Mouse (Mus musculus) right cerebral cortex, adult 18-20 months (tissue): Measurements from ENCODE around the gene Kcnk3.
A peak's percentile ranks its signal among the peaks of the same experiment; 100 is the strongest.

ENCODE experiments used
- DNase-seq: peaks from one replicate; pipeline ENCODE4 v3.0.0; 2022; ENCODE audit warnings: mixed read lengths

The Kcnk3 gene

DNA sequence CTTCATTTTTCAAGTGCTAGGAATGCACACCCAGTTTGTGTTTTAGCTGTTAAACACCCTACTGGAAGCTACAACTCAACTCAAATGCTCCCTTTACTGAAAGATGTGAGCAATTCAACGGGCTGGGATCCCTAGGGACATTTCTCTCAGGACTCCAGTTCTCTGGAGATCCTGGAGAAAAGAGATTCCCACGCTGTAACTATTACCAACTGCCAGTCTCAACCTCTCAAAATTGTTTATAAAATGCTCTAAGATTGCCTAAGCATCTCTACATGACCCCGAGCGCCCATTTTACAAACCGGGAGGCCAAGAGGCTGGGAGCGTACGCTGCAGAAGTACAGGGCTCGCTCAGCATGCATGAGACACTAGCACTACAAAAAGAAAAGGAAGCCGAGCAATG is 59.4 kb downstream of the Kcnk3 start:
- no peak for DNase-seq

DNA sequence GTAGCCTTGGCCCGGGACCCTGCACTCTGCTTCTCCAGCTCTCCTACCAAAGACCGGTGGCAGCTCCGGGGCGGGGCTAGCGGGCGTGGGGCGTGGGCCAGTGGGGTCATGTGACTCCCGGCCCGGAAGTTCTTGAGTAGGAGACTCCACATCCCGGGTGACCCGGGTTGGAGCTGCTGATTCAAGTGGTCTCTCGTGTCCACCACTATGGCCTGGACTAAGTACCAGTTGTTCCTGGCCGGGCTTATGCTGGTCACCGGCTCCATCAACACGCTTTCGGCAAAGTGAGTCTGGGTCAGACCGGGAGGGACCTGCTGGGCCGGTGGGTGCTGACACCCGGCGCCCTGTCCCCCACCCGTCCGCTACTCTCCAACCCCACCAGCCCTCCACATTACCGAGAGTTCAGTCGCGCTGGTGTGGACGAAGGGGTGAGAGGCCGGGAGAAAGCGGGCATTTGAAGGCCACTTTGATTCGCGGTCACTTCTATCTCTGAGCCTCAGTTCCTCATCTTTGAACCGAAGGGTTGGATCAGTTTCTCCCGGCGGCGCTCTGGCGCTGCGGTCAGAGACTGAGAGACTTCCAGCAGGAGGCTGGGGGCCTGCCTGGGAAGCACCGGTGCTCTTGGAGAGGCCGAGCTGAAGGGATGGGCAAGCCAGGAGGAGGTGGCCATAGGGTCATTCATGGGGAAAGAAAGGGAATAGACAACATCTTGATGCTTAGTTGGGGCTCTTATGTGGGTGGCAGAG is 60.0 kb downstream of the Kcnk3 start, which contains the start of gene Slc35f6:
Gene Slc35f6, plus strand, starts transcription at position 119 of the 746 bp plus-strand sequence.
- peak; percentile 95 for DNase-seq

DNA sequence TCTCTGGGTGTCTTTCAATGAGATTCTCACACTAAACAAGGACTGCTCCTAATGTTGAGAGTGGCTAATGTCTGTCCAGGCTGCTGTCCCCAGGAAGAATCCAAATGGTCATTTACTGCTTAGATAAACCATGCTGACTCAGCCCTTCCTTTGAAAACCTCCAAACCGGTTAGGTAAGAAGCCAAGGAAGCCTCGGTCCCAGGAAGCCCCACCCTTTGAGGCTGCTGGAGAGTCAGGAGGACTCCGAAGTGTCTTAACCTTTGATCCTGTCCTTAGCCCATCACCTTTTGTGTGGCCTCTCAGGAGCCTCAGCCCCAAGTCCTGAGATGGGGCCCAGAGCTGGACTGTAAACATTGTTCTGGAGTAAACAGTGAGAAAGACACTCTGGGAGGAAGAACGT is 61.6 kb downstream of the Kcnk3 start:
- DNase-seq: no peak

DNA sequence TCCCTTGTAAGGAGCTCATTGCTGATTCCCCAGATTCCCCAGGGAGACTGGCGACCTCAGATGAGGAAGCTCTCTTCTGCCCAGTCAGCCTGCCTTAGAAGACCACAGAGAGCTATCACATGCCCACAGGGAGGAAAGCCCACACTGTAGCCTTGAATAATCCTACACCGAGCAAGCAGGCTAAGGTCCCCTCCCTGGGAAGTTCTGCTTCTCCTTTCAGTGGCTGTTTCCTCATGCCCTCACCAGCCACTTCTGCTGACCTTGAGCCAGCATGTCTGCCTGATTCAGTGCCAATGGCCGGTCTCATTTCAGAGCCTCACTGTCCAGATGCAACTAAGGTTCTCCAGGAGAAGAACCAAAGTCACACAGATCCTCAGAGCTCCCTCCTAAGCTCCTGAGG is 62.8 kb downstream of the Kcnk3 start:
- no peak for DNase-seq

DNA sequence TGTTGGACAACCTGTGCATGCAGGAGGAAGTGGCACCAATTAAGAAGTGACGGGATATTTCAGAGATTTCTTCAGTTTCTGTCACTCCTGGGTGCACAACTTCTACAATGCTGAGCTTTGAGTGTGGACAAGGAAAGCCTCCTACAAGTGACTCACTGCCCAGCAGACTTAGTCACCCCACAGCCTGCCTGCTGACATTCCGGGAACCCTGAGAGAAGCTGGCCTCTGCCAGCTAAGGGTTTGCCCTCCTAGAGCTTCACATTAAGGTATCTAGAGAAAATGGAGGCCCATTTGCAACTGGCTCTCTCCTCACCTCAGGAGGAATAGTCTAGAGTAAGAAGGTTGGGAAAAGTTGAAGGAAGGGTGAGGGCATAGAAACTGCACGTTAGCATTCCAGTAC is 63.6 kb downstream of the Kcnk3 start:
- DNase-seq: no peak

DNA sequence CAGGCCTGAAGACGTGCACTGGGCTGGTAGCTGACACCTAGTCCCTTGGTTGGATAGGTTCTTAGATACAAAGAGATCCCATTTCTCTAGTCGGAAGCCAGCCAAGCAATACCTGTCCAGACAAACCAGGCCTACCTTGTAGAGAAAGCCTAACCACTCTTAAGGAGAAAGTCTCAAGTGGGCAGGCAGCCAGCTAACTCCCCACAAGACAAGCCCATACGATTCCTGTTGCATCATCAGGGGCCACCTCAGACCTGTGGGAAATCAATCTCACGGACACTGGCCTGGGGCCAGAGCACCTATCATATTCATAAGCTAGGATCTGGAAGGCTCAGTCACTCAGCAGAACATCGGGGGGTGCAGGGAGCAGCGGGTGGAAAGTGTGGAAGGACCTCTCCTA is 65.3 kb downstream of the Kcnk3 start:
- DNase-seq: no peak

DNA sequence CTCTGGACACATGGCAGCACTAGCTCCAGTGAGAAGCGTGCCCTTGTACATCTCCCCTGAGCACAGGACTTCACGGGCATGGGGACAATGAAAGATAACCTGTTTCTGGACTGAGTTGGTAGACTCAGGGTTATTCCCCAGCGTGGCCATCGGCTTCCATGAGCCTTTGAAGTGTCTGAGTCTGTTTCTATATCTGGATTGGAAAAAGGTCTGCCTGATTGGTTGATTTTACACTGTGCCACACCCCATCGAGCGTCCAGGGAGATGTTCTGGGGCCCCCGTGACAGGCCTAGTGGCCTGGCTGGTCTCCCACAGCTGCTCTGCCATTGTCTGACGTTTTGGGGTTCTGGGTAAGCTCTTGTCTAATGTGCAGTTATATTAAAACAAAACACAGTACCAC is 67.1 kb downstream of the Kcnk3 start:
- DNase-seq: no peak

DNA sequence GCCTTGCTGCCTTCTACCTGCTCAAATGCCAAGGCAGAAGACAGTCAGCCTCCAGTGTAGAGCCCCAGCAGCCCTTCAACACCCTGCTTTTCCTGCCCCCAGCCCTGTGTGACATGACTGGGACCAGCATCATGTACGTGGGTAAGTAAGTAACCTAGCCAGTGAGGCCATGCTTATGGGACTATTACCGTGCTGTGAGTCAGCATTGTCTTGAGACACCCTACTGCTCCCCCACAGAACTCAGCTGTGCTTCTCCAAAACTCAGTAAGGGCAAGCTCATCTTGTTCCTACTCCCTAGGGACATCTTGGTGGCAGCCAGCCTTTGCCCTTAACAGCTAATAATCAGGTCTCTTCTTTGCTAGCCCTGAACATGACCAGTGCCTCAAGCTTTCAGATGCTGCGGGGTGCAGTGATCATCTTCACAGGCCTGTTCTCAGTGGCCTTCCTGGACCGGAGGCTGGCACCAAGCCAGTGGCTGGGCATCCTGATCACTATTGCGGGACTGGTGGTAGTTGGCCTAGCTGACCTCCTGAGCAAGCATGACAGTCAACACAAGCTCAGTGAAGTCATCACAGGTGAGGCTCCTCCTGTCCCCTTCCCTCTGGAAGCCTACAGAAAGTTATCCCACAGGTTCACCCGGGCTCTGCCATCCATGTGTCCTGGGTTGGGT is 67.7 kb downstream of the Kcnk3 start:
- DNase-seq: no peak

DNA sequence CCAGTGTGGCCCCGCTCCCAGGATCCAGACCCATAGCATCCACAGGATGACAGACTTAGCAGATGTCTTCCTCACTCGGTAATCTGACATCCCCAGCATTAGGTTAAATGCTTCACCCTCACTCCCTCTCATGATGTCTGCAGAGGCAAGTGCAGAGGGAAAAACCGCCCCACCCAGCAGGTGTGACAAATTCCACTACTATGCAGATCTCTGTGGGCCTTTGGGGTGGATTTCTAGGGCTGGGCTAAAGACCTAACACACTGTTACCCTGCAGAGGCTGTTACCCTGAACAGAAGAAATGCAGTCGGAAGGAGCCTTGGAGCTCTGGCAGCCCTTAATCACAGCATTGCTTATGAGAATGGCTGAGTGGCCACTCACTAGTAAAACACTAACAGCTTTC is 71.1 kb downstream of the Kcnk3 start:
- no peak for DNase-seq

DNA sequence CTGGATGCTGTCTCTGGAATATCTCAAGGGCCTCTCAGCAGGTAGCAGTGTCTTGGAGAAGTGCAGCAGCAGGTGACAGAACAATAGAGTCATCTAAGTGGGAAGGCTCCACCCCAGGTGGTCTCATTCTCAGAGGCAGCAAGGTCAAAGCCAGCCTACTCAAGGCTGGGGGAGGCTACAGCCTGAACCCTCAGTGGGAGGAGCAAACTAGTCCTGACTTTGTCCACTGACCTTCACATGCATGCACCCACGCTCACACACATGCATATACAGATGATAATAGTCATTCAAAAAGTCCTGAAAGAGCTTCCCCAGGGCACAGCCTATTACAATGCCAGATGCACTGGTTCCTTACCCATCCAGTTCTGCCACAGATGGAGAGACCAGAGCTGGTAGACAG is 72.3 kb downstream of the Kcnk3 start:
- DNase-seq: no peak

DNA sequence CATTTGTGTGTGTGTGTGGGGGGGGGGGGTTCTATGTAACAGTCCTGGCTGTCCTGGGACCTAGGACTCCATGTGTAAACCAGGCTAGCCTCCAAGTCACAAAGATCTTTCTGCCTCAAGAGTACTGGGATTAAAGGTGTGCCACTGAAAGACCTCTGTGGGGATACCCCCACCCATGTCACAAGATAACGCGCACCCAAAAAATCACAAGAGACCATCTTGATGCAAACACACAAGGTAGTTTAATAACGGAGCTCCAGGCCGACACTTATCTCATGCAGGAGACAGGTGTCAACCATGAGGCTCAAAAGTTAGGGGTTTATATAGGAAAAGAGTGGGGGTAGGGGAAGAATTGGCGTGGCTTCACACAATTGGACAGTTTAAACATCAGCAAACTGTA is 72.8 kb downstream of the Kcnk3 start:
- no peak for DNase-seq

DNA sequence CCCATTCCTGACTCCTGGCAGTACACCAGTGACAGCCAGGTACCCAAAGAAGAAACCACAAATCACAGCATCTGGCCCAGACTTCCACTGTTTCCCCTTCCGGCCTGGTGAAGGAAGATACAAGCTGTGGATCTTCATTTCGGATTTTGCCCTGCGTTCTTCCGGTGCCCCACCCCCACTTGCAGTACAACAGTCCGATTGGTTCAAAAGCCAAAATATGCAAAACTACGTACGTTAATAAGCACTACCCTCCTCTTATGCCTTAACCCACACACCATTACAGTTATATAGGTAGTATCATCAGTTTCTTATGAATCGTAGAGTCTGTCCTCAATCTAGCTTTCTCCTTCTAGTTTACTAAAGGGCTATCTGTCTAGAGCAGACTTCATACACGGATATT is 77.4 kb downstream of the Kcnk3 start:
- no peak for DNase-seq

DNA sequence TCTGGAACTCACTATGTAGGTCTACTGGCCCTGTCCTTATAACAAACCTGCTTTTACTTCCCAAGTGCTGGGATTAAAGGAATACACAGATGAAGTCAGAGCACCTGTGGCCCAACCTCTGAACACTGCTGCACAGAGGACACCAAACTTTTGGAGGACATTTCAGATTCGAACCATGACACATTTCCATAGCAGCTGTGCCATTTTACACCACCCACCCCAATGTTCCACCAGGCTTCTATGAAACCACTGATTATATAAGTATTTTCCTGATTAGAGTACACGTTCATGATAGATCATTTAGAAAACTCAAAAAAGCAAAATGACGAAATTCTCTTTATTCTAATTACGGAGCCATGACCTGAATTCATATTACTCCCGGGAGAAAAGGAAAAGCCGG is 78.0 kb downstream of the Kcnk3 start:
- peak; percentile 66 for DNase-seq

DNA sequence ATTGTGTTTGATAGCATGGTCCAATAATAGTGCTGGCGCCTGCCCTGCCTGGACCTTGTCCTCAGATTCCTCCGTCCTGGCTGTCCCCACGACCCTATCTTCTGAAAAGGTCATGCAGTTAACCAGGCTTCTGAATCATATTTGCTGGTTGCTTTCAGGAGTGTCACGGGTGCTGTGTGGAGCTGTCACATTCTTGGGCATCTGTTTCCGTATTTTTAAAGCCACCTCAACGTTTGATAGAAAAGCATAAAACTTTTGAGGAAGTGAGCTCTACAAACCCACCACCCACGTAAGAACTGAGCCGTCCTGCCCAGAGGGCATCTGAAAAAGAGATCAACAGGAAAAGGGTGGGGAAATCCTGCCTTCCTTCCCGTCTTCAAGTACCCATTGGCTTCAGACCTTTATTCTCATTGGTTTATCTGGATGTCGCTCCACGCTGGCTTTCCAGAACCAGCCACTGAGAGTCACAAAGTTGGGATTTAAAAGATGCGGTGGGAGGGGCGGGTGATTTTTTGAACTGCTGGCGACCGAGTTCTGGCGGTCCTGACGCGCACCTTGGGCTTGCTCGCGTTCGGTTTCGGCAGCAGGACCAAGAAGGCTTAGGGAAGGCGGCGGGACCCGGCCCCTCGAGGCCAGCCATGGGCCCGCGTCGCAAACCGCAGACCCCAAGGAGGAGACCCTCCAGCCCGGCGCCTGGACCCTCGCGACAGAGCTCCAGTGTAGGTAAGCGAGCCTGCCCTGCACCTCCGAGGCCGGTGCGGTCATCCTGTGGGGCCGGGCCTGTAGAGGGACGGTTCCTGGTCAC is 78.6 kb downstream of the Kcnk3 start, which contains the start of gene Cenpa:
Gene Cenpa, plus strand, starts transcription at position 387 of the 805 bp plus-strand sequence.
- DNase-seq: peak; percentile 96

DNA sequence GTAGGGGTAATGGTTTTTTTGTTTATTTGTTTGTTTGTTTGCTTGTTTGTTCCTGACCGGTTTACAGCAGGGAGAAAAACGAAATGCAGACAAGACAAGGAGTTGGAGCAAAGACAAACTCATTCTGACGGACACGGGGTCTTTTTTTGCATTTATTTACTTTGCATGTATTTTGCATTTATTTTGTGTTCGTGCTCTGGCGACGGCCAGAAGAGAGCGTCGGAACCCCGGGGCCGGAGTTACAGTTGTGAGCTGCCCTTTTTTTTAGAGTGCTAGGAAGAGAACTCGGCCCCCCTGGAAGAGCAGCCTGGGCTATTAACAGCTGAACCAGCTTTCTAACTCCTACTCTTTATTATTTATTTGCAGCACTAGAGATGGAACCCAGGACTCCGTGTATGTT is 79.2 kb downstream of the Kcnk3 start:
- no peak for DNase-seq

DNA sequence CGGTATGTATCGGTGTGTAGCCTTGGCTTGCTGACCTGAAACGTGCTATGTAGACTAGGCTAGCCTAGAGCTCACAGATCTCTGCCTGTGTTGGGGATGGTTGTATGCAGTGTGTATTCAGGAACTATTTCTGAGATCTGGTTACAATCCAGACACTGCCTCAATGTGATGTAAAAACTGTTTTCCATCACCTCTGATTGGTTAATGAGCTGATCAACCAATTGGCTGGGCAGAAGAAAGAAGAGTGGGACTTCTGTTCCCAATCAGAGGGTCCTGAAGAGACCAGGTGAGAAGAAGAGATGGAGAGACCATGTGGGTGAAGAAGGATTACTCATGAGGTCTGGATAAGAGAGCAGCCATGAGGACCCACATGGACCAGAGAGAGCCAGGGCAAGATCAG is 79.7 kb downstream of the Kcnk3 start:
- no peak for DNase-seq

DNA sequence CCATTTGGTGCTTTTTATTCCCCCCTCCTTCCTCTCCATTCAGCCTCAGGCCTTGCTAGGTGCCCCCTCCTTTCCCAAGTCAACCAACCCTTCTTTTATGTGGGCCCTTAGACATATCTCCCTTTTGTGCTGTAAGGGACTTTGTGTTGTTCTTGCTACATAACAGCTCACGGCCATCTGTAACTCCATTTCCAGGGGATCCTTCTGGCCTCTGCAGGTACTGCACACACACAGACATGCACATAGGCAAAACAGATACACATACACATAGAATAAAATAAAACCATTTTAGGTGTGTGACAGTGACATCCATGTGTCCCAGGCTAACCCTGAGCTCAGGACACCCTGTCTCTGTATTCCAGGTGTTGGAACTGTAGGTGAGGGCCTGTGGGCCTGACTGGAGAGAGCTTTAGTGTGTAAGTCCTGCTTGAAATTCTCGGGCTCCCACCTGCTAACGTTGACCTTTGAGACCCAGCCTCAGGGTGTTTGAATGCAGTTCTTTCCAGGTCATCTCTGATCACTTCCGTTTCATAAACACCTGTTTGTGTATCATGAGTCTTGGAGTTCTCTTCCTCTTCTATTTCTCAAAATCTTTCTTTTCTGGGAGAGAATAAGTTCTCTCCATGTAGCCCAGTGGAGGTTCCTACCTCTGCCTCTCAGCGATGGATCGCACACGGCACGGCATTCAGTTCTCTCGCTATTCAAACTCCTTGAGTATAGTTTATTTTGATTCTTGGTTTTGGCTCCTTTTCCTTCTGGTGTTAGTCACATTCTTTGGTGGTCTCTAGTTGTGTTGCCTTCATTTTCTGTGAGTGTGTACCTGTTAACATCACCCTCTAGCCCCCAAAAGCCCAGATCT is 80.9 kb downstream of the Kcnk3 start:
- DNase-seq: no peak

DNA sequence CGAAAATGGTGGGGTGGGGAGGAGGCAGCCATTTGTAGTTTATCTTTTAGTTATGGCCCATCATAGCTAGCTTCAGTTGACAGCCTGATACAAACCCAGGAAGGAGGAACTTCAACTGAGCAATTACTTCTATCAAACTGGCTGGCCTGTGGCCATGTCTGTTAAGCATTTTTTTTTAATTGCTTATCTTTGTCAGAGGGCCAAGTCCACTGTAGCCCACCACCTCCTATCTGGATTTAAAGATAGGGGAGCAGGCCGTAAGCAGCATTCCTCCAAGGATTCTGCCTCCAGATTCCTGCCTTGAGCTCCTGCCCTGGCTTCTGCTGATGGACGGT is 81.5 kb downstream of the Kcnk3 start:
- no peak for DNase-seq

DNA sequence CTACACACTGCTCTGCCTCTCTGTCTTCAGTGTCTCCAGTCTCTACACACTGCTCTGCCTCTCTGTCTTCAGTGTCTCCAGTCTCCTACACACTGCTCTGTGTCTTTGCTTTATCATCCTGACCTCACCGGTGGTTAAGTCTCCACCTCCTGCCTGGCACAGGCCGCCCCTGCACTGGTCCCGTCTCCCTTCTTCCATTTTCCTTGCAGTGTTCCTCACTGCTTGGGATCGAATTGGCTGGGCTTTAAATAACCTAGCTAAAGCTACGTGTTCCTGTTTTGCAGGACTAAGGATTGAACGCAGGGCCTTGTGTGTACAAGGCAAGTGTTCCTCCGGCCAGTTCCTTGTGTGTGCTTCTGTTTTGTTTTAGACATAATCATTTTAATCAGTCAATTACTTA is 82.1 kb downstream of the Kcnk3 start:
- no peak for DNase-seq

DNA sequence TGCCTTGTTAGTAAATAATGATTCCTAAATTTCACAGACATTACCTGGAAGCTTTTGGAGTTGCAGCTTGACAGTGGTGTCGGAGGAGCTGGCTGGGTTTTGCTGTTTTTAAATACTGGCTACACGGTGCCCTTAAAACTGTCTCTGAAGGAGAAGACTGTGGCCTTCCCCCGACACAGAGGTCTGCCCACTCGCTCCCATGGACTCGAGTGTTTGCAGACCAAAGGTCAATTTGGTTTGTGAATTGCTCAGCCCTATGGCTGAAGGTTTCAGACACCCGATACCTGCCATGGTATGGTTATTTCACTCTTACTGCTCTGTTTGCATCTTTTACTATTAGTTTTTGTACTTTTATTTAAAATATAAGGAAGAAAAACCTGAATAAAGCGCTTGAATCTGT is 86.0 kb downstream of the Kcnk3 start:
- no peak for DNase-seq
